Mouse (Mus musculus) lung, embryonic 14.5 days (tissue): Measurements from ENCODE around the gene Zfp664. TPM values are rescaled to one million over a fixed set of nuclear protein-coding genes. Genes with fewer than 3 reads are reported as not detected.
A peak's percentile ranks its signal among the peaks of the same experiment; 100 is the strongest.

ENCODE experiments used
- ATAC-seq: fragments of 200-750 bp; cut with Nextera tagmentation; 2 replicates; pipeline ENCODE4 v1.8.0; 2017; ENCODE audit warnings: mild to moderate bottlenecking, moderate TSS enrichment, moderate library complexity; ENCODE audit not compliant: insufficient read depth
- DNase-seq: peaks from one replicate; pipeline ENCODE4 v3.0.0-alpha.2; 2015
- H3K27ac ChIP-seq: fragments of 300-500 bp; sonication (generic); 2 replicates; pipeline ENCODE4 v1.5.1; 2014; ENCODE audit warnings: low read depth, mild to moderate bottlenecking, moderate library complexity
- H3K27me3 ChIP-seq: fragments of 300-500 bp; sonication (generic); 2 replicates; pipeline ENCODE4 v1.6.1; 2014; ENCODE audit warnings: low read length, control low read depth; ENCODE audit not compliant: insufficient read depth
- H3K36me3 ChIP-seq: fragments of 300-500 bp; sonication (generic); 2 replicates; pipeline ENCODE4 v1.6.1; 2014; ENCODE audit warnings: control low read depth; ENCODE audit not compliant: insufficient read depth
- H3K4me1 ChIP-seq: fragments of 300-500 bp; sonication (generic); 2 replicates; pipeline ENCODE4 v1.6.1; 2014; ENCODE audit warnings: antibody characterized with exemption, control low read depth; ENCODE audit not compliant: insufficient read depth
- H3K4me2 ChIP-seq: fragments of 300-500 bp; sonication (generic); 2 replicates; pipeline ENCODE4 v1.6.1; 2014; ENCODE audit warnings: mild to moderate bottlenecking
- H3K4me3 ChIP-seq: fragments of 300-500 bp; sonication (generic); 2 replicates; pipeline ENCODE4 v1.5.1; 2014; ENCODE audit warnings: low read depth, low read length
- H3K9ac ChIP-seq: fragments of 300-500 bp; sonication (generic); 2 replicates; pipeline ENCODE4 v1.6.1; 2014
- H3K9me3 ChIP-seq: fragments of 300-500 bp; sonication (generic); 2 replicates; pipeline ENCODE4 v1.6.1; 2016; ENCODE audit warnings: low read depth, low read length, control low read depth
- CTCF ChIP-seq: IDR thresholded peaks from 2 replicates; pipeline ENCODE4 v1.5.1; 2016; ENCODE audit warnings: antibody characterized with exemption, low read depth
- WGBS: fragments of 180-500 bp; shearing (Covaris S2); extraction: QIAGEN DNeasy Blood & Tissue Kit; methylation state at CpG from one replicate; pipeline ENCODE4 v1.1.7; 2014; 5-methylcytosine and 5-hydroxymethylcytosine counted together
- polyA plus RNA-seq: library from polyadenylated mRNA; unstranded; fragments of >200 nt; fragmentation: Nextera tagmentation; extraction: Ambion mirVana; gene quantifications from 2 replicates; pipeline ENCODE4 v1.2.1, GENCODE M21; 2014

Gene Zfp664
- polyA plus RNA-seq, 1 experiment from 2014 or later, result 98.9 TPM

DNA sequence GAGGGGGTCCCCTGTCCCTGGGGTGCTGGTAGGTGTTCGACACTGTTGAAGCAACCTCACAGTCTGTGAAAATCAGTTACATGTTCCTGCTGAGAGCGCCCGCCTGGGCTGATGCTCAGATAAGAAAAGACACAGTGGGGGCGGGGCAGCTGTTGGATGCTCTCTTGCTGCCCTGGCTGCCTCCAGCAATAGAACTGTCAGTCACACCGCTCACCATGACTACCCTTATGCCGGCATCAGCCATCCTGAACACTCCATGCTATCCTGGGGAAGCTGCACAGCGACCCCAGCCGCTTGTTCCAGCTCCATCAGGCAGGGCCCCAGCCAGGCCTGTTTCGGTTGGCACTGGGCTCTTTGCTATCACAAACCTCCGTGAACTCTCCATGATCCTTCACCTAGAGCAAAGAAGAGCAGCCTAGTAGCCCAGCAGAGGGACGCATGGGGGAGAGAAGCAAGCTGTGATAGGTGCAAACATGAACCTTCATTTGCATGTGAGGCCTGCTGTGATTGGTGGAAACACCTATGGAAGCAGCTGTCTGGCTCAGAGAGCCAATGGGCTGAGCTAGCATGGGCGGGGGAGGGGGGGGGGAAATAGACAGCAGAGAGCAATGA lies 80.8 kb downstream of the Zfp664 start:
- no peak overlapping the region for H3K4me3 ChIP-seq
- peaks cover 8% of the 10 kb centered on the region; the same call in 1 of the 2 replicates for H3K9me3 ChIP-seq
- no peak for TF ChIP-seq CTCF
- H3K4me2 ChIP-seq, result no peak overlapping the region
- no peaks in the 10 kb centered on the region for H3K4me1 ChIP-seq
- H3K27ac ChIP-seq, result no peak overlapping the region
- 84% methylated on average over 12 of the region's 12 CpGs for WGBS
- ATAC-seq (no peak), DNase-seq (no peak)
- H3K27me3 ChIP-seq, result no peaks in the 10 kb centered on the region
- no peaks in the 10 kb centered on the region for H3K36me3 ChIP-seq
- no peak overlapping the region for H3K9ac ChIP-seq

DNA sequence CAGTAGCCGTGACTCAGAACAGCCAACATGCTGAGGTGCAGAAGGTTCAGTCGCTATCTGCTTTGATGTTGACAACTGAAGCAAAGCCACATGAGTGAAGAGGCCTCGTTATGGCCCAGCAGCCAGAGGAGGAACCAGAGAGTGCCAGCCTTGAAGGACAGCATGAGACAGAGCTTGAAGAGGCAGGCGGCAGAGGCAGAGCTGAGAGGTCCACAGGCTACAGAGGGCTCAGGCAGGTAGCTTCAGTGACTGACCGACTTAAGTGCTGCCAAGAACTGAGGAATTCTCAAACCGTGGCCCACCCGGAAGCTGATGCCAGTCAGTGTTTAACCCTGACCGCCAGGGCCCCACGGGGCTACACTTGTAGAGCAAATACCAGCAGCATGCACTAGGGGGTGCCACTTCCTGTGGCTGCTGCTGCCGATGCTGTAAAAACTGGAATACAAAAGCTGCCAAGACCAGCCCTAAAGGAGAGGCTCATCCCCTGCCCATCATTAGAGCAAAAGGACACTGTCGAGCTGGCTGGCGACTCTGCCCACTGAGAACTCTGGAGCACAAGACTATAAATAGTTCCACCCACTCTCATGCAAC lies 81.4 kb downstream of the Zfp664 start:
- 46% methylated on average over 12 of the region's 12 CpGs for WGBS
- Histone ChIP-seq H3K4me2 (no peak overlapping the region), H3K27ac (no peak overlapping the region), H3K27me3 (no peaks in the 10 kb centered on the region), H3K9me3 (peaks cover 8% of the 10 kb centered on the region; the same call in 1 of the 2 replicates), H3K4me3 (no peak overlapping the region), H3K36me3 (no peaks in the 10 kb centered on the region), H3K9ac (no peak overlapping the region), H3K4me1 (no peaks in the 10 kb centered on the region)
- peak; percentile 84 for TF ChIP-seq CTCF
- ATAC-seq, result peak; percentile 41; the same call in 1 of the 2 replicates
- peak; percentile 79 for DNase-seq

DNA sequence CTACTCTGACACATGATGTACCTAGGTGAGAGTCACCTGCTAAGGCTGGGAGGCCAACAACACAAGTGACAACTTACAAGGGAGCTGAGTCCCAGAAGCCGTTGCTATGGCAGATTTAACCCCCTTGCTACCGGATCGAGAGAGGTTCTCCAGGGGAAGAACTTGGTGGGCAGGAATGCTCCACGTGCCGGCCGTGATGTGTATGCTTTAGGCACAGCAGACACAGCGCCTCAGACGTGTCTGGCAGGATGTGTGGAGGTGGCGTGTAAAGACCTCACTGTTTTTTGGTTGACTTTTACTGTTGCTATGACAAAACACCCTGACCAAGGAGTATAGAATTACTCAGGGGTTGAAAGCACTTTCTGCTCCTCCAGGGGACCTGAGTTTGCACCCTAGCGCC lies 81.9 kb downstream of the Zfp664 start:
- Histone ChIP-seq H3K4me2 (no peak overlapping the region), H3K27ac (no peak overlapping the region), H3K36me3 (no peaks in the 10 kb centered on the region), H3K9me3 (peaks cover 8% of the 10 kb centered on the region; the same call in 1 of the 2 replicates), H3K4me1 (no peaks in the 10 kb centered on the region), H3K9ac (no peak overlapping the region), H3K4me3 (no peak overlapping the region), H3K27me3 (no peaks in the 10 kb centered on the region)
- DNase-seq, result no peak
- TF ChIP-seq CTCF, result no peak
- ATAC-seq, result no peak
- 61% methylated on average over 10 of the region's 10 CpGs for WGBS

DNA sequence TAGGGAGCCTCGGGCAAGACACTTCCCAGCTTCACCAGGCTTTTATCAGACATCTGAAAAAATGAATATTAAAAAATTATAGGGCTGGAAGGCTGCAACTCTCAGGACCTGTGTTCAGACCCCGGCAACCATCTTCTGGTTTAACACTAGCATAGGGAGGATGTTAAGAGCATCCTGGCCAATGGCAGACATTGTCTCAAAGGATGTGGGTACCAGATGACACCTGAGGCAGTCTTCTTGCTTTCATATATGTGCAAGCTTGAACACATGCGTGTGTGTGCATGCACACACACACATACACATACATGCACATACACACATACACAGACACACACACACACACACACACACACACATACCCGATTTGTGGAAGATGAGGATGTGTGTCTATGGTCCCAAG lies 82.6 kb downstream of the Zfp664 start:
- no peak for ATAC-seq
- DNase-seq, result no peak
- no peaks in the 10 kb centered on the region for H3K36me3 ChIP-seq
- no peaks in the 10 kb centered on the region for H3K27me3 ChIP-seq
- H3K27ac ChIP-seq, result no peak overlapping the region
- TF ChIP-seq CTCF, result no peak
- no peak overlapping the region for H3K9ac ChIP-seq
- H3K4me3 ChIP-seq, result no peak overlapping the region
- WGBS, result 77% methylated on average over 4 of the region's 4 CpGs
- peaks cover 8% of the 10 kb centered on the region; the same call in 1 of the 2 replicates for H3K9me3 ChIP-seq
- no peaks in the 10 kb centered on the region for H3K4me1 ChIP-seq
- no peak overlapping the region for H3K4me2 ChIP-seq

DNA sequence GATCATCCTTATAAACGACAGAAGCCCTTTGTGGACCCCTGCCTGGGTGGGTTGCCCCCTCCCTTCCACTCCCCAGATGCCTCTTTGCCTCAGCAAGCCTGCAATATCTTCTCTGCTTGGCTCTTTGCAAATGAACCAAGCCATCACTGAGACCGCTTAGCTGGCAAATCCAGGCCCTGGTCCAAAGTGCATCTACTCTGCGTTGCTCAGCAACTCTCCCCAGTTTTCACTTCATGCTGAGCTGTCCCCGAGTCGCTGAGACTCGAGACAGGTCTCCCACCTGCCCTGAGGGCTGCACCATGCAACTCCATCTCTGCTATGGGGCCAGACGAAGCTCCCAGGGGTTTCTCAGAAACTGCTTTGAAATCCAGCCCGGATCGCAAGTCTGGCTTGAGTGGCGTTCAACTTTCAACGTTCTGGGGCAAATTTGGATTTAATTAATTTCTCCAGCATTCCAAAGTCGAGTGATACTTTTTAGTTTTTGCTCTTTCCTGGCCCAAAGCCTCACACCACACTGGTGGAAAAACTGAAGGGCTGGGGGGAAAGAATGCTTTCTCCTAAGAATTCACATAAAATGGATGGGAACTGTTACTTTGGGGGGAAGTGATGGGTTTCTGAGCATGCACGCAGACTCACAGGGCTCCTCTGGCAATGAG lies 88.3 kb downstream of the Zfp664 start:
- Histone ChIP-seq H3K9me3 (peaks cover 8% of the 10 kb centered on the region; the same call in 1 of the 2 replicates), H3K4me1 (no peaks in the 10 kb centered on the region), H3K27ac (no peak overlapping the region), H3K4me2 (no peak overlapping the region), H3K36me3 (no peaks in the 10 kb centered on the region), H3K4me3 (no peak overlapping the region), H3K27me3 (no peaks in the 10 kb centered on the region), H3K9ac (no peak overlapping the region)
- ATAC-seq (no peak), DNase-seq (no peak)
- TF ChIP-seq CTCF, result no peak
- WGBS, result 54% methylated on average over 13 of the region's 13 CpGs

DNA sequence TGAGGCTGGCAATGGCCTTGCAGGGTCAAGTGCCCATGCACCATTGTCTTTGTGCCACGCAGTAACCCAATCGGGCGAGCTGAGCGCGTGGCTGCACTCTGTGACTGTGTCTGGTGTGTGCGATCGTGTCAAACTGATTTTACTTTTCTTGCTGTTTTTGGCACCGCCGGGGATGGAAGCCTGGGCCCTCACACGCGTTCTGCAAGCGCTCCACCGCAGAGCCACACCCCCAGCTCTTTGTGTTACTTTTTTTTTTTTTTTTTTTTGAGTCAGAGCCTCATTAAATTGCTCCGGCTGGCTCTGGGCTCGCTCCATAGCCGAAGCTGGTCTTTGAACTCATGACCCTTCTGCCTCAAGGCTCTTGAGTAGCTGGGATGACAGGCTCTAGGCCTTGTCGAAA lies 88.8 kb downstream of the Zfp664 start:
- Histone ChIP-seq H3K9me3 (peaks cover 8% of the 10 kb centered on the region; the same call in 1 of the 2 replicates), H3K4me3 (no peak overlapping the region), H3K27ac (no peak overlapping the region), H3K36me3 (no peaks in the 10 kb centered on the region), H3K4me2 (no peak overlapping the region), H3K4me1 (no peaks in the 10 kb centered on the region), H3K27me3 (no peaks in the 10 kb centered on the region), H3K9ac (no peak overlapping the region)
- no peak for TF ChIP-seq CTCF
- ATAC-seq (no peak), DNase-seq (no peak)
- 75% methylated on average over 17 of the region's 17 CpGs for WGBS

Other genes starting within 250 kb of the Zfp664 start
- gene Atp6v0a2, start 234.1 kb upstream of the Zfp664 start, polyA plus RNA-seq, result 41.6 and 47.0 TPM in 2 replicates
- 0.05 and 0.07 TPM in 2 replicates for gene Dnah10, start 137.6 kb upstream of the Zfp664 start, polyA plus RNA-seq
- 7.5 and 8.8 TPM in 2 replicates for gene Ccdc92, start 267 bp upstream of the Zfp664 start, polyA plus RNA-seq
- gene Rflna, start 140.5 kb downstream of the Zfp664 start, polyA plus RNA-seq, result 7.4 and 9.3 TPM in 2 replicates